Mouse (Mus musculus): ENCODE measurements around the gene Rbks.

The Rbks gene

DNA sequence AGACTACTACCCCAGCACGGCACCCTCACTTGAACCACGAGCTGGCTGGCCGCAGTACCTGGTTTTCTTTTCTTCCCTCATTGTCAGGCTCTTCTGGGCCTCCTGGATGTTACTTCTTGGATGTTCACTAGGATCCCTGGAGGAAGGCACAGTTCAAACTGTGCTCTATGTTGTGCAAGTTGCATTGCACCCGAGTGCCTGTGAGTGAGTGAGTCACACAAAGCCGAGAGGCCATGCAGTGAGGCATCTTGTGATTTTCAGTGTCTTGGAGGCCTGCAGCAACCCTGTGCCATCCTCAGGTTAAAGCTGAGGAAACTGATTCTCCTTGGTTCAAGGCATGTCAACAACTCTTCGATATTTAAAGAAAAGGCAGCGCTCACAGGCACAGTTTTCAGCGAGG is 68.9 kb downstream of the Rbks start:
- ATAC-seq (ENCODE audit: insufficient number of reproducible peaks, low FRiP score, low TSS enrichment) = no peak

GRCm38 (mm10) chr5:31627562-31628526 is 69.6 kb downstream of the Rbks start:
- ATAC-seq (ENCODE audit: insufficient number of reproducible peaks, low FRiP score, low TSS enrichment) = no peak

DNA sequence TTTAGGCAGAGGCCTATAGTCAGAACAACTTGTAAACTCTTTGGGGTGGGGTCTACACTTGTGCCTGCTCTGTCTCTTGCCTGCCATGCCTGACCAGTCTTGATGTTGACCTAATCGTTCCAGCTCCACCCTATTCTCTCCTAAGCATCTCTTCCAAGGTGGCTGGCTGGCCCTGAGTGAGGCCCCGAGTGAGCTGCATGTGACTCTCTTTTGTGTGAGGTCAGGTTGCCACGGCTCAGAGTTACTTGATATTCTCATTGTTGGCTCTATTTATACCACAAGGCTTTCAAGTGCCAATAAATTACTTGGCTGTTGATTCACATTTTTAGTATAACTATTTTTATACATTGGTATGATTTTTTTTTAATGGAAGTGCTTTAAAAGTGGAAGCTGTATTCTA is 70.3 kb downstream of the Rbks start:
- no peak for ATAC-seq (ENCODE audit: insufficient number of reproducible peaks, low FRiP score, low TSS enrichment)

DNA sequence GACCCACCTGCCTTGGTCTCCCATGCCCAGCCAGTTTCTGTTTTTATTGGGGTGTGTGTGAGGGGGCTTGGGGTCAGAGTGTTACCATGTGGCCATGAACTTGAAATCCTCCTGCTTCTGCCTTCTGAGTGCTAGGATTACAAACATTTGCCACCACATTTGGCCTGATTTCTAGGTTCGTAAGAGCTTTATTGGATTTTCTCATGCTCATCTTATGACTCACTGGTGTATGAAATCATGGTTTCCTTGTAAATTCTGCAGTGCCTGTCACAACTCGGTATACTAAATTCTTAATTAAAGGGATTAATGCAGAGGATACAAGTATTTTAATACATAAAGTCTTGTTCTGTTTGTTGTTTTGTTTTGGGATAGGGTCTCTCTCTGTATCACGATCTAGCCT is 77.1 kb downstream of the Rbks start:
- ATAC-seq (ENCODE audit: insufficient number of reproducible peaks, low FRiP score, low TSS enrichment) = no peak

DNA sequence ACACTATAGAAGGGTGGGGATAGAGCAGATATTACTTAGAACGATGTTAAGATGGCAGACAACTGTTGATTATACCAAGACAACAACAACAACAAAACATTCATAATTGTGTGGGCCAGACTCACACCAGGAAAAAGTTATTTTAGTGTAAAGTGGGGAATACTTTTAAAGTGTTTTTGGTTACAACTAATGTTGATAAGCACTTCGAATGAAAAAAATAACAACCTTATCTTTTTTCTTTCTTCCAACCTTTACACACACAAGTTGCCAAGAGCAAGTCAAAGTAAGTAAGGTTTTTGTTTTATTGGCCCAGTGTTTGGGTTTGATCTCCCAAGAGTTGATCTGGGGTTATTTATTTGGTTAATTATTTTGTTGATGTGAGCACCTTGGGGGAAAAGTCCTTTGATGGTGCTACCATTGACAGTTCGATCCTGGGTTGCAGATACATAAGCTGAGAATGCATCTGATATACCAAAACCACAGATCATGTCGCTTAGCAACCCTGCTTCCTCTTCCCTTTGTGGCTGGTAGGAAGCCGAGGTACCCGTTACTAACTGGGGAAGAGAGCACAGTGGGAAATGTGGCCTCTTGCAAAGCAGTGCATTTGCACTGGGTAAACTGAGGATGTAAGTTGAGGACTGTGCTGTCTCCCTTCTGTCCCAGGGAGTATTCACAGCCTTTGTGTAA is 82.9 kb downstream of the Rbks start:
- no peak for ATAC-seq (ENCODE audit: insufficient number of reproducible peaks, low FRiP score, low TSS enrichment)

GRCm38 (mm10) chr5:31613852-31614286 is 83.6 kb downstream of the Rbks start:
- peak; percentile 93 for ATAC-seq (ENCODE audit: insufficient number of reproducible peaks, low FRiP score, low TSS enrichment)

DNA sequence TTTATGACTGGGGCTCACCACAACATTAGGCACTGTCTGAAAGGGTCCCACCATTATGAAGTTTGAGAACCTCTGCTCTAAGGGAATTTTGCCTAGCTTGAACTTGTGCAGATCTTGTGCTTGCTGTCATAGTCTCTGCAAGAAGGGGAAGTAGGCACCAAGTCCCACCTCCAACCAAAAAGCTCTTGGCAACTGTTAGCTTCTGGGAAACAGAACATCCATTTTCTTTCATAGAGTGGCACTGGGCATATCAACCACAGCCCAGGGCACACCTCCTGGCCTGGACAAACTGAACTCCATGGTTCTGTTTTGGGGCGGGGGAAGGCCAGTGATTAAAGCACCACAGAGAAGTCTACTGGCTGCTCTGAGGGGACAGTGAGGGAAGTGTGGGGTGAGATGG is 86.2 kb downstream of the Rbks start:
- no peak for ATAC-seq (ENCODE audit: insufficient number of reproducible peaks, low FRiP score, low TSS enrichment)

GRCm38 (mm10) chr5:31610376-31611086 is 86.9 kb downstream of the Rbks start:
- no peak for ATAC-seq (ENCODE audit: insufficient number of reproducible peaks, low FRiP score, low TSS enrichment)

- ATAC-seq (ENCODE audit: insufficient number of reproducible peaks, low FRiP score, low TSS enrichment) = no peak
Measured at GRCm38 (mm10) chr5:31606151-31606550, 91.3 kb downstream of the Rbks start.

DNA sequence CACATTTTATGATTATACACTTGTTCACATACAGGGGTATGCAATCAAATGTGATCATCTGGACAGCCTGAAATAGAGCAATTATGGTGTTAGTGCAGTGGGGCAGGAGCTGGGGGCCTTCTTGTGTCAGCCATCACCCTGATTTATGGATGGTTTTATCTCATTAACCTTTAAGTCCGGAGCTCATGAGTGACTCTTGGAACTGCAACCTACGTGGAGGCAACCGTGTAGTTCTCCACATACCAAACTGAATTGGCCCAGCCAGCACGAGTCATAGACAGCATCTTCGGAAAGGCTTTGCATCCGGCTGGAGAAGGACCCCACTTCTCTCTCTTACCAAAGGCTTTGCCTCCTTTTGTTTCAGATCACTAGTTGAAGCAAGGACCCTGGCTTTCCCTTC is 93.7 kb downstream of the Rbks start:
- ATAC-seq (ENCODE audit: insufficient number of reproducible peaks, low FRiP score, low TSS enrichment) = no peak

DNA sequence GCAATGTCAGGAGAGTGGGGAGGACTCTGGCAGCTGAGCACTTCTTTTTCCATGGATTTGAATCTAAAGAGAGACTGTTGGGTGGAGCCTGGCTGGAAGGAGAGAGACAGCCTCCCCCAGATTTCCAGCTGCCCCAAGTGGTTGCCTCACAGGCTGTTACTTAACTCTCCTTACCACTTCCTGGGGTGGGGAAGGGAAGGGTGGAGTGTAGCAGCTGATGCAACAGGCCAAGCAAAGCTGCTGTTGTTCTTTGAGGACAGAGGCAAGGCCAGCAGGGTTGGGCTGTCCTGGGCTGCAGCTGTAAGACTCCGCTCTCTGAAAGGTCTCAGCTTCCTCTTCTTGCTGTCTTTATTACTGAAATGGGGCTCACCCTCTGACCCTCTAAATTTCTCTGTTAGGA is 95.0 kb downstream of the Rbks start:
- no peak for ATAC-seq (ENCODE audit: insufficient number of reproducible peaks, low FRiP score, low TSS enrichment)

GRCm38 (mm10) chr5:31601162-31601722 is 96.2 kb downstream of the Rbks start:
- ATAC-seq (ENCODE audit: insufficient number of reproducible peaks, low FRiP score, low TSS enrichment) = no peak

DNA sequence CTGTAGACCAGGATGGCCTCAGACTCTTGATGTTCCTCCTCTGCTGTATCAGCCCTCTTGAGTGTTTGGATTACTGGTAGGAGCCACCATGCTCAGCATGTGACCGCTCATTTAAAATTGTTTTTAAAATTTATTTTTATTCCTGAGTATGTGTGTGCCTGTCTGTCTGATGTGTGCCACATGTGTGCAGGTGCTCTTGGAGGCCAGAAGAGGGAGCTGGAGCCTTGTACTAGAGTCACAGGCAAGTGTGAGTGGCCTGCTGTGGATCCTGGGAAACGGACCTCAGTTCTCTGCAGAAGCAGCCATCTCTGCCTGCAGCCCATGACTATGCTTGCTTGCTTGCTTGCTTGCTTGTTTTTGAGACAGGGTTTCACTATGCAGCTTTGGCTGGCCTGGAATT is 98.3 kb downstream of the Rbks start:
- no peak for ATAC-seq (ENCODE audit: insufficient number of reproducible peaks, low FRiP score, low TSS enrichment)

DNA sequence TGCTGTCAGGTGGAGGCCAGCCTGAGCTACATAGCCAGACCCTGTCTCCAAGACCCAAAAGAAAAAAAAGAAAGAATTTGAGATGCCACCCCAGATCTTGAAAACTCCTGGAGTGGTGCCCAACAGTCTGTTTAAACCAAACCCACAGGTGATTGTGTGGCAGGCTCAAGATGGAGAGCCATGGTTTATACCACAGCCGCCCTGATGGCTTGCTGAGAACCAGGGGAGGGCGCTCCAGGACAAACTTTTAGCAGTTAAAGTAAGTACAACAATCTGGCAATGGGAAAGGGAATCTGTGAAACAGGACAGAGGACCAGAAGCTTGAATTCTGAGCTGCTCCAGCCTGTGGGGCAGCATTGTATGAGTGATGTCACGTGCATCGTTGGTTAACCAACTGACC is 98.8 kb downstream of the Rbks start:
- no peak for ATAC-seq (ENCODE audit: insufficient number of reproducible peaks, low FRiP score, low TSS enrichment)

GRCm38 (mm10) chr5:31598121-31598520 is 99.3 kb downstream of the Rbks start:
- ATAC-seq (ENCODE audit: insufficient number of reproducible peaks, low FRiP score, low TSS enrichment) = no peak

DNA sequence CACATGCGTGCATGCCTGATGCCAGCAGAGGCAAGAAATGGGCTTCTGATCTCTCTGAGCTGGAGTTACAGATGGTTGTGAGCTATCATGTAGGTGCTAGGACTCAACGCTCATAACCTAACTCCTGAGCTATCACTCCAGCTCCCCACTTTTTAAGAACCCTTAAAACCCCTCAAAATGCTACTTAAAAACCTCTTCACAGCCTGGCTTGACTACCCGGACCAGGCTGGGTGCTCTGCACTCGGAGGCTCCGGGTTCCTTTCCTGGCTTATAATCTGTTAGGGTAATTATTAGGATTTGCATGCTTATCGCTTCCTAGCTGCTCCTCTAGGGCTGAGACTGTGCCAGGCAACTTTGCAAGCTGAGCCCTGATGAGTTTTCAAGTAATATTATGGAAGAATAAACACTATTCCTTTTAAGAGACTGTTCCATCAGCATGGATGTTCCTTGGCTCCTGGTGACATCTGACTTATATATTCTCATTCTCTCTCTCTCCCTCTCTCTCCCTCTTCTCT is 99.9 kb downstream of the Rbks start:
- ATAC-seq (ENCODE audit: insufficient number of reproducible peaks, low FRiP score, low TSS enrichment) = no peak

DNA sequence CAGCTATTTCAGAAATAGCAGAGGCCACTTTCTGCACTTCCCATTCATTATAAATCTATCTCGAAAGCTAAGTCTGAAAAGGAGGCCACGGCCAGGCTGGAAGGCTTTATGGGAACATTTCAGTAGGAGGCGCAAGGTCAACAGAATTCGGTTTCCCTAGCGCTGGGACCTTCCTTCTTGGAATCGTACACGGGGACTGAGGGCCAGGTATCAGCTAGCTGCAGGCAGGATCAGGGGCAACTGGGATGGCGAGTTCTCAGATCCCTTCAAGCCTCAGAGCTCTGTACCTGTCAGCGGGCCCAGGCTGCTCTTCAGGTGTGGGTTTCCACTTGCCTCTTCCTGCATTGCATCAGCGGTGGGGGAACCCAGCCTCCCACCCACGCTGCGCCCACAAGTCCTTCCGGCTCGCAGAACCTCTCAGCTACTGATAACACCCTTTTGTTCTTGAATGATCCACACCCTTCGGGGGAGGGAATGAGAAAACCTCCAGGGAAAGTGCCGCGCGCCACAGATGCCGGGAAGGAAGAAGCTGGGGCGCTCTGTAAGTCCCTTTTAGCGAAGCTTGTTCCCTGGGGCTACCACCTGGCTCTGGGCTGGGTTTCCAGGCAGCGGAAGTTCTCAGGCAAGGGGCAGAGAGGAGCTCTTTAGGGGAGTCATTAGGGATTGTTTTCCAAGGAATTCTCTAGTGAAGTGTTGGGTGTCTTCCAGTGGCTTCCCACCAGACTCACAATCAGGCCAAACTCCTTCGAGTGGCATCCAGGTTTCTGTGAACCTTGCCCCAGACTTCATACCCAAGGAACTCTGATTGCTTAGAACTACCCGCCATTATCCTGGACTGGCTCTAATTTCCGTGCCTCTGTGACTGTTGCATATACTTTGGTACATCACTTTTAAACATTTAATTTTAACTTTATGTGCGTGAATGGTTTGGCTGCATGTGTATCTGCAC is 100.7 kb downstream of the Rbks start, which contains the start of gene Mrpl33:
Mrpl33 (plus strand) TSS at position 455 of the 949 bp plus-strand sequence.
- peak; percentile 79 for ATAC-seq (ENCODE audit: insufficient number of reproducible peaks, low FRiP score, low TSS enrichment)

GRCm38 (mm10) chr5:31595868-31596267 is 101.6 kb downstream of the Rbks start:
- no peak for ATAC-seq (ENCODE audit: insufficient number of reproducible peaks, low FRiP score, low TSS enrichment)

DNA sequence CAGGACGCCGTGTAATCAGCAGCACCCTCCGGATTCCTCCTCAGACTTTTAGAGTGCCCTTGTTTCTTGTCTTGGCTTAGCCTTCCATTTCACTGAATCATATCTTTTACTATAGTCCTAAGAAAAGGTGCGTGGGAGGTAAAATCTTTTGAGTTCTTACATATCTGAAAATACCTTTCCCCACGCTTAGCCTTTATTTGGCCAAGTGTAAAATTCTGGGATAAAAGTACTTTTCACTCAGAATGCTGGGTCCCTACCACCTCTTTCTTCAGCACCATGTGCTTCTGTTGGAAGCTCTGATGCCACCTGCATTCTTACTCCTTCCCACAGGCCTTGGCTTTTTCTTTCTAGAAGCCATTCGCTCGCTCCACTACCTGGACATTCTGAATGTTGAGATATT is 106.3 kb downstream of the Rbks start:
- no peak for ATAC-seq (ENCODE audit: insufficient number of reproducible peaks, low FRiP score, low TSS enrichment)
